Mouse (Mus musculus): Measurements from ENCODE around the gene Slc35c1.

DNA sequence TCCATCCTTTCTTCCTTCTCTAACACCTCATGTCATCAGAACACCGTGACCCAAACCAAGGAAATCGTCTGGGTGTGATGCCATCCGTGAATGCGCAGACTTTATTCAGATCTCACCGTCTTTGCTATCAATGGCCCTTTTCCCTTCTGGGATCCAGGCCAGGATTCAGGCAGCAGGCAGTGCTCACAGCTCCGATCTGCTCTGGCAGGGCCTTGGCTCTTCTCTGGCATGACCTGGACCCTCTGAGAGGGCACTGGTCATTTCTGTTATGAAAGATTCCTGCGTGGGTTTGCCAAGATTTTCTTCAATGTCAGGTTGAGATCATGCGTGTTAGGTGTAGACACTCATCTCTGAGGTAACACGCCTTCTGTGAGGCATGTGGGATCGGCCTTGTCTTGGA, 30.2 kb upstream of the Slc35c1 start:
- no peak for TF ChIP-seq CTCF (IDR thresholded peaks at IDR 0.05; ENCODE audit: borderline replicate concordance, insufficient read depth, low read depth, low read length)
- TF ChIP-seq POLR2A (IDR thresholded peaks at IDR 0.05; ENCODE audit: borderline replicate concordance, insufficient read depth, low read length): no peak

Measured in cerebellum, adult 2 months (tissue).